Mouse (Mus musculus) monocyte, adult 5-6 weeks (primary cell): ENCODE results near the gene Rab10. TPM values are rescaled to one million over a fixed set of nuclear protein-coding genes. Genes with fewer than 3 reads are reported as not detected.

Experiments
- ATAC-seq: fragments of 153-309, 156-312 bp; replicated peaks from 2 replicates; pipeline ENCODE4 v1.8.0; 2017; ENCODE audit warnings: mild to moderate bottlenecking; ENCODE audit not compliant: low TSS enrichment, insufficient number of reproducible peaks, severe bottlenecking, poor library complexity, low FRiP score
- total RNA-seq: library from RNA; stranded (forward); fragments of 200-1000, 200-491, 200-594 nt; gene quantifications from 3 replicates; pipeline ENCODE4 v1.2.3, GENCODE M21; 2017

Rab10 gene
- 146 to 170 TPM (median 169 TPM) in 3 replicates for total RNA-seq

DNA sequence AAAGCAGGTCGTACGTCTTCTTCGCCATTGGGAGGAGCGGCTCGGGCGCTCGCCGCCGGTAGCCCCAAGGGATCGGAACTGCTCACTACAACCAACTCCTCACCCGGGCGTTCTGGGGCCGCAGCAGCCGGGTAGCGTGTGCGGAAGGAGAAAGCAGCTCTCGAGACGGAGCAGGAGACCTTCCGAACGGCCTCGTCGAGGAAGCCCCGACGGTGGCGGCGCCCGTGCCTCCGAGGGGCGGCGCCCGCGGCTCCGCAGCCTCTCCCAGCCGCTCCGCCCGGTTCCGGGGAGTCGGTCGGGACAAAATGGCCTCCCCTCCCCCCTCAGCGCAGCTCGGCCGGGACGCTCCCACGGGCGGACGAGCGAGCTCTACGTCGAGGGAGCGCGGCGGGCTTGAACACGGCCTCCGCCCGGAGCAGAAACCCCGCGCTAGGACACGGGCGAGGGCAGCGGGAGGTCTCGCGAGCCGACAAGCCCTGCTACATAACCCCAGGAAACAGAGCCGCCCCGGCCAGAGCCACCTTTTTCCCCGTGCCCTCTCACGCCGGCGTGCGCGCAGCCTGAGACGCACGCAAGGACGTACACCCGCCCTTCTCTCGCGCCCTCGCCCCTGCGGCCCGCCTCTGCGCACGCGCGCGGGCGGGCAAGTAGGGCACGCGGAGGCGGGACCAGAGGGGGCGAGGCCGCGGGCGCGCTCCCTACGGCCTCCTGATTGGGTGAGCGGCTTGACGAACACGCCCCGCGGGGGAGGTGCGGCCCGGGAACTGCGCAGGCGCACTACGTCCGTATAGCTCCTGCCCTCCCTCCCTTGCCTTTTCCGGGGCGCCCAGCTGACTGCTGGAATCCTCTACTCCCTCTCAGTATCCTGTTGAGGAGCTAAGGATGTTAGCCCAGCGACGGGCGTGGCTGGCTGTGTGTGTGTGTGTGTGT, at the start of gene Rab10:
TSS of gene Rab10 (minus strand) at position 579 of the 930 bp plus-strand sequence.
- ATAC-seq = peak; percentile 87

DNA sequence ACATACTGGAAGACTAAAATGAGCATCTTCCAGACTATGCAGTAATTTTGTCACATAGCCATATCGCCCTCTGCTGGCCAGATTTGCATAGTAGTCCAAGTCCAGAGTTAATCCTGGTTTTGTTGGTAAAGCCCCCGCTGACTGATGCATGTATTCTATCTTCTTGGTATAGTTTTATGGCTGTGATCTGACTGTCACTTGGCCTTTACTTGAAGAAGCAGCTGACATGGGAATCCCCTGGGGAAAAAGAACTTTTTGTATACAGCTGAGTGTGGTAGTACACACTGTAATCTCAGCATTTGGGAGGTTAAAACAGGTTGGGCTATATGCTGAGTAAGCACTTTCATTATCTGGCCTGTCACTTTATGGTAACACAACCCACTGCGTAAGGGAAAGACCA, 49.5 kb upstream of the Rab10 start:
- no peak for ATAC-seq

DNA sequence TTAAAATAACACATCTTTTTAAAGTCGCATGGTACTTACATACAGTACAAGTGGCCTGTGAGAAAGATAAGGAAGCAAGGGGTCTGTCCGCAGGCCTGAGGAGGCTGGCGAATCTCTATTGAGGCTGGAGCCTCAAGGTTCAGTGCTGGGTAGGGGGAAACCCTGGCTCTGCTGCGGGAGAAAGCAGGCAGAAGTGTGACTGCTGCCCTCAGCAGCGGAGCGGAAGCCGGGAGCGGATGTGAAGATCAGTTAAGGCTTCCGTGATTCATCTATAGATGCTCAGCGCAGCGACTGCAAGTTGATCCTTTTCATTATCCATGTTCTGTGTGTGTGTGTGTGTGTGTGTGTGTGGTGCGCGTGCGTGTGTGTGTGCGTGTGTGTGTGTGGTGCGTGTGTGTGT, 47.1 kb upstream of the Rab10 start:
- ATAC-seq = 0 out of 2 replicates have a peak, but pooled peaks have one; percentile 33

DNA sequence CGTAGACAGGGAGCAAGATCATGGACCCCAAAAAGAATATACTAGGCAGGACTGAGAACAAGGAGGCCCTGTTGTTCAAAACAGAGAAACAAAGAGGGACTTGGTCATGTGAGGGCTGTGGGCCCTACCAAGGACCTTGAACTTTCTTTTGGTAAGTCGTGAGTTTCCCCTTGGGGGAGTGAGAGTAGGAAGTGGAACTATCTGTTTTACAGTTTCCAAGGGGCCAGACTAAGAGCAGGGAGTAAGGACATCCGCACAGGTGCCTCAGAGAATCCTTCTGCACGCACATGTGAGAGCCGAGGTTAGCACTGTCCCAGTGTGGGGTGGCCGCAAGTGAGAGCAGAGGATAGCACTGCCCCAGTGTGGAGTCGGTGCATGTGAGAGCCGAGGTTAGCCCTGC, 45.3 kb upstream of the Rab10 start:
- ATAC-seq = 0 out of 2 replicates have a peak, but pooled peaks have one; percentile 29

DNA sequence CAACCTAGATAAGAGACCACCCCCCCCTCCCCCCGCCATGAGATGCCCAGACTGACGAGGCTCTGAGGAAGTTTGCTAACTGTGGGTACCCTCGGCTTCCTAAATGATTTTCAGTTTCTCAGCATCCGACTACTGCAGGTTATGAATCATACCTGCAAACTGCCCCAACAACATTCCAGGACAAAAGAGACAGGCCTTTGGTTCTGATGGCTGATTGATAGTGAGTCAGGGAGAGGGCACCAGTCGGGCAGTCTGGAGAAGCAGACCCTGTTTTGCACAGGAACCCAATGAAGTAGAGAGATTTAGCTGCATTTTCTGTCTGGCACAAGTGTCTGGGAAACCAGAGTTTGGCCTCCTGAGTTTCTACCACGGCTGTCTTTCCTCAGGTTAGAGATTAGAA, 42.4 kb upstream of the Rab10 start:
- ATAC-seq = no peak

DNA sequence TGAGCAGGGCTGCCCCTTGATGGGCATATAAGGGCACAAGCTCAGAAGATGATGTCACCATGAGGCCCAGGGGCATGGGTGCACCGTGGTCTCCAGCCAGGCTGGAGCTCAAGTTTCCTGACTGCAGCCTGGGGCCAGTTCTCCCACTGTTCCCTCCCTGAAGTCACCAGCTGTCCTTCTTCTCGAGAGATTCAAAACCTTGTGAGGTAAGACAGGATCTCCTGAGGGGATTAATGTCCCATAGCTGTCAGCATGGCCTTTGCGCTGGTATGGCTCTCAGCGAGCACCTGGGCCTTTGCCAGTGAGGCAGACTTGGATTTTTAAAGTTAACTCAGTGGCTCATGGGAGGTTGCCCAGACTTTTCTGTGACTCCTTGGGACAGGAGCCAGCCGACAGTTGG, 40.4 kb upstream of the Rab10 start:
- ATAC-seq = no peak

DNA sequence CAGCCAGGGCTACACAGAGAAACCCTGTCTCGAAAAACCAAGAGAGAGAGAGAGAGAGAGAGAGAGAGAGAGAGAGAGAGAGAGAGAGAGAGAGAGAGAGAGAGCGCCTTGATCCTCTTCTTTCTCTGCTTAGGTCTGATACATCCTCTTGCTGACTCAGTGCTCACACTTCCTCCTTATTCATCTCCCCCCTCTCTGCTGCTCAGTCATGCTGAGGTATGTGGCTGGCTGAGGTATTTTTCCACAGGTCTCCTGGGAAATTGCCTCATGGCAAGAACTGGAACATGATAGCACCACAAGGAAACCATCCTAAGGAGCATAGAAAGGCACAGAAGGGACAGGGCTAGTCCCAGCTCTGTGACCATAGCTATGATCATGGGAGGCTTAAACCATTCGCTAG, 39.6 kb upstream of the Rab10 start:
- ATAC-seq = no peak

DNA sequence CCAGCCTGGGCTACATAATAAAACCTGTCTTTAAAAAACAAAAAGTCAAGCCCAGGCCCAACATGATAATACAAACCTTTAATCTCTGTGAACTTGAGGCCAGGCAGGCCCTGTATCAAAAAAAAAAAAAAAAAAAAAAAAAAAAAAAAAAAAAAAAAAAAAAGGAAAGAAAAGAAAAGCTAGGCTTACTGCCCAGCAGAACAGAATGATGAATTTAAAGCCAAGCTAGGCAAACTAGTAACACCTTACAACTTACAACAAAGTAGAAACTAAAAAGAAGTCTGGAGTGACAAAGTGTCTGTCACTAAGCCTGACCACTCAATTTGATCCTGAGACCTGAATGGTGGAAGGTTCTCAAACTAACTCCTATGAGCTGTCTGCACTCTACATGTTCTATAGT, 37.9 kb upstream of the Rab10 start:
- ATAC-seq = no peak

DNA sequence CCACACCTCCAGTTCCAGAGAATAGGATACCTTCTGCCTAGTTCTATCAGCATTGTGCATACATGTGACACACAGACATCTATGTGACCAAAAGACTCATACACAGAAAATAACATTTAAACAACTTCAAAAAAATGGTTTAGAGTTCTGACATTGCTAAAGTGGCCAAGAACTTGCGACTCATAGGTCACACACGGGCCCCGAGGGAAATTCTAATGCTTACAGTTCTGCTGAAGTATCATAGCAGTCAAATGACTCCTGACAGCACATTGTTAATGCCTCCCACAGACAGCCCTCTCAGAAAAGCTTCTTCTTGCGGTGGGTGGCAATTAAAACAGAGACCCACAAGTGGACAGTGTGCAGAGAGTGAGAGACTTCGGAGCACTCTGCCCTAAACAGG, 35.3 kb upstream of the Rab10 start:
- no peak for ATAC-seq

DNA sequence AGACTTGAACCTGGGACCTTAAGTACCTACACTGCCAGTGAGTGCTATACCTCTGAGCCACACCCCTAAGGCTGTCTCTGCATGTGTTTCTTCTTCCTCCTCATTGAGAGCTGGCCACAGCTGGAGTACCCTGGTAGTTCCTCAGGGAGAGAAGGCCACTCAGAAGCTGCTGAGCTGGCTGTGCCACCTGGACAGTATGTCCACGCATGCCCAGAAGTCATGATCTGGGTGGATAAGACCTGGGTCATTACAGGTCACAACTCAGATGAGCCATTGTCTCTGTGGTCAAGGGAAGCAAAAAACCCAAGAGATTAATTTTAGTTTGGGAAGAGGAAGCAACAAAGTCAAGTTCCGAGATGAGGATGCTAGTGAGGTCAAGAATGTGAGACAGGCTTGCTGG, 34.4 kb upstream of the Rab10 start:
- no peak for ATAC-seq

DNA sequence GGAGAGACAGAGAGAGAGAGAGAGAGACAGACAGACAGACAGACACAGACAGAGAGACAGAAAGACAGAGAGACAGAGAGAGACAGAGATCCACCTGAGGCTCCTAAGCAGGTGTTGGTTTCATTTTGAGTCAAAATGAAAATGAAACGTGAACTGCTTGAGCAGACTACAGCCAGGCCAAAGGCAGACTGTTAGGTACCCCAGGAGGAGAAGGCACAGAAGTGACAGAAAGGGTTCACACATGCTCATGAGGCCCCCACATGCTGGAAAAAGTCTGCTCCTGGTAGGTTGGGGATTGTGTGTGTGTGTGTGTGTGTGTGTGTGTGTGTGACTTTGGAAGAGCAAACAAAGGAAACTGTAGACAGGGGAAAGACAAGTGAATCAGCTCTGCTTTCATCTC, 29.2 kb upstream of the Rab10 start:
- ATAC-seq = no peak

DNA sequence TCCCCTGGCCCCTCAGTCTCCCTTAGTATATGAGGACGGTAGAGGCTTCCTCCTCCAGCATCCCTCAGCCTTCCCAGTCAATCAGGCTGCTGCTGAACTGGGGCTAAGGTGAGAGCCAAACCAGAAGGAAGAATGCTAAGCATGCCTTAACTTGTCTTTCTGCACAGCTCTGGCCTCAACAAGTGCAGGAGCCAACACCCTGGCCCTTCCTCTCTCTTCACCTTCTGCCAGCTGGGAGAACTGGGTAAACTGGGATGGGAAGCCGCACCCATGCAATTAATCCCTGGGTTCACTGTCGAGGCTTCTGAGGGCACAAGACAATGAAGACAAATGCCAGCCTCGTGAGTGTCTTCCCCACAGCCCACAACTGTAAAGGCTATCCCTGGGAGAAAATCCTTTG, 19.9 kb upstream of the Rab10 start:
- ATAC-seq = no peak

DNA sequence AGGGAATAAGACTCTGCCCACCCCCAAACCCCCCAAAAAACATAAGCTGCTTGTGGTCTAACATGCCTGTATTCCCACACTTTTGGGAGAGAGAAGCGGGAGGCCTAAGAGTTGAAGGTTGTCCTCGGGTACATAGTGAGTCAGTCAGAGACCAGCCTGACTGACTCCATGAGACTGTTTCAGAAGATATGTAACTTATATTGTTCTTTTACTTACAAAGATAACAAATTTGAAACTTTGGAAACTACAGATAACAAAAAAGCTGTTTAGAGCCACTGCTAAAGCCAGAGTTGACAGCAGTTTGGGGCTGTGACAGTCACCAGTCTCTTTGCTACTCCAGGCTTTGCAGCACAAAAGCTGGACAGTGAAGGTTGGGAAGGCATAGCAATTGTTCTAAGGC, 15.5 kb upstream of the Rab10 start:
- ATAC-seq = no peak

DNA sequence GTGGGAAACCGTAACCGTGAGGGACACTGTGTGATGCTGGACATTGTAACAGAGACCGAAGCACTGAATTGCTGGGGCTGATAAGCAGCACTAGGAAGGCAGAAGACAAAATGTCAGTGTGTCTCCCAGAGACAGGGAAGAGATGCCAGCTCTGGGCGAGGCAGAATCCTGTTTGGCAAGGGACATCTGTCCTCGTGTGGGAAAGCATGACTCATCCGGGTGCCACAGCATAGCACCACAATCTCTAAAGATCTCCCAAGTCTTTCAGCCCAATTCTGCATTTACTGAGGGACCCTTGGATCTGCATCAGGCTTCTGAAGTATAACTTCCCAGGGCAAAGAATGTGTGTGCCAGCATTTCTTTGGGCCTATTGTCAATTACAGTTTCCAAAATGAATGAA, 13.5 kb upstream of the Rab10 start:
- ATAC-seq = no peak

DNA sequence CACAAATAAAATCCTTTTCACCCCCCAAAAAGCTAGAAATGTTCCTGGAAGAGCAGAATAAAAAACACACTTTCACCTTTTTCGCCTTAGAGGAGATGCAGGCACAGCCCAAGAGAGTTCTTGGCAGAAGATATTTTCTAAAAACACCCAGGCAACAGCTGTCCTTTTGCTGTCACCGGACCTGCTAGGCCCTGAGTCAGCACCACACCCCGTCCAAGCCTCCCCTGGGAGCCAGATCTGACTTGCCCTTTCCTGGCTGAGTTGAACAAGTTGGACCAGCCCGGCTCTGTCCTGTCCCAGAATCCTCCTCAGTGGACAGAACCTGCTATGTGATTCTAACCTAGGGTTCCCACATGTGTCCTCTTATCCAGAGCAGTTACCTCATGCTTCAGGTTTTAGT, 9.6 kb upstream of the Rab10 start:
- ATAC-seq = no peak

DNA sequence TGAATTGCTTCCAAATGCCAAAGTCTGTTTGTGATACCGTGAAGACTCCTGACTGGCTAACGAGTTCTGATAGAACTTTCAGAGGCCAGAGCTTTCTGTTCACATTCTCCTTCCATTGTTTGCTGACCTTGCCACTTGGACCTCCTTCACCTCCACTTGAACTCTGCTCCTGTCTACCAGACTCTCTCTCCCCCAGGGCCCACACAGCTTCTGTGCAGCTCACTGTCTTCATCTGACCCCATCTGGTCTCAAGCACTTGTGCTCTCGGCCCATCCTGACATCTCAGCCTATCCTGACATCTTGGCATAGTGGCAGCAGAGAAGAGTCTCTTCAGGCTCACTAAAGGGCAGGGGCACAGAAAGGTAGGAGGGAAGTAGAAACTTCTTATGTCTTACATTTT, 7.2 kb upstream of the Rab10 start:
- ATAC-seq = no peak

DNA sequence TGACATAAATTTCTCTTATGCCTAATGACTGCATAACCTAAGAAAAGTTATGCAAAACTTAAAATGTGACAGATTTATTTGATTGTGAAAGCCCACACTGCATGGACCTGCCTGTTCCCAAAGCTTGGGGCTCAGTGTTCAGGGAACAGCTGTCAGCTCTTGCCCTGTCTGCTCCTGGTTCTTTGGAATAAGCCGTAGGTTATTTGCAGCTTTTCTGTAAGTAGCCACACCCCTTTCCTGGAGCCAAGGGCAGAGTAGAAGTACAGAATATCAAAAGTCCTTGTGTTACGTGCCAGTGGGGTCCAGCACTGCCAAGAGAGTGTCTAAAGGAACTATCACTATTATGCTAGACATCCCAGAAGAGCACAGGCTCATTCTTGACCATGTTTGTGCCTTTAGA, 6.3 kb upstream of the Rab10 start:
- no peak for ATAC-seq

DNA sequence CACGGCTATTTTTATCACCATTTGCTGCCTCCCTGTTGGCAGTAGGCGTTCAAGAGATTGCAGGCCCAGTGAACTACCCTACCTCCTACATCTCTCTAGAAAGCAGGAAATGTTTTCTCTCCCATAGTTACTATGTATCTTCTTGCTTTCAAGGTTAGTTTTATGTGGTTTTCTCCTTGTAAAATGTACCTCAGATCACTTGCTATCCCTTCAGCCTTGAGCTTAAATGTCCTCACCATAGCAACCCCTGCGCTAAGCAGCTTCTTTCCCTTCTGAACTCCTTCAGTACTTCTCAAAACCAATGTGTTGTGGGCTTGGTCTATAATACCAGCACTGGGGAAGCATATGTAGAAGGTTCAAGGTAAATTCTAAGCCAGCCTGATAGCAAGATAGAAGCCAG, 3.1 kb upstream of the Rab10 start:
- ATAC-seq = no peak

DNA sequence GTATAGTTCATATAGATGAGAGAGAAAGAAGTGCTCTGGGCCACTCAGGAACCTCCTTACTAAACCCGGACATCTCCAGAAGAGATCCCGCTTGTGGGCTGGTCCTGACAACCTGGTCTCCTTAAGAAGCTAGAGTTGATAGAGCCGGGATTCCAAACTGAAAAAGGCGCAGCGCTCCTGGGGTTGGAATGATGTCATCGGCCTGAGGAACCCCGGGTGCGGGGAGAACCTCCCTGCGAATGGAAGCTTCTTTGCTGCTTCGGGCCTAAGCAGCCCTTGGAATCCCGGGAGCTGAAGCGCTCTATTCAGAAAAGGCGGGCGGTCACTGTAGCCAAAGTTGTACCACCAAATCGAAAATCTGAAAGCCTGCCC, 538 bp upstream of the Rab10 start:
- ATAC-seq = no peak

DNA sequence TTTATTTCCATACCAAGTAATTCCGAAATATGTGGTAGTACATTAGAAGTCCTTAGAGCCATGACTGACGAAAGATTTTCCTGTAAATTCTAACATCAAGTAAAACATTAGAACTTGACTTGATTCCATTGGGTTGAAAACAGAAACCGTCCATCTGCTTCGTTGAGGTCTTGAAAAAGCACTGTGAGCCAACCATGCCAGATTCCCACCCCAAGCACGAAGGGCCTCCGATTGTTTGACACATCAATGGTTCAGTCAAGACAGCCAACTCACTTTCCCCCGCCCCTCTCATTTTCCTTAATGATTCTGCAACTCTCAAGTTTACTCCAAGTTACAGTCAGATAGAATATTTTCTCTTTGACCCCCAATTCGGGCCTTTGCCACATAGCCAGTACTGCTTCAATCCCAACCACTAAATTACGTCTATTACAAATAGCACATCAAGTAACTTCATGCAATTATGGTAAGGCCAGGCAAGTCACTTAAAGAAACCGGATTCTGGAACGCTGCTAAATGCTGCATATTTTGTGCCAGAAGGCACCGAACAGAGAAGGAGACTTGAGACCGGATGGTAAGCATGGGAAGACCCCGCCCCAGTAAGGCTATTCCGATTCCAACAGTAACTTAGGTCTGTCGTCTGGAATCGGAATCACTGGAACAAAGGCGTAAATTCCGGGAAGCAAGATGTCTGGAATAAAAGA, 1.1 kb downstream of the Rab10 start:
- no peak for ATAC-seq
